Mouse (Mus musculus) adrenal gland, adult 8-10 months (tissue): ENCODE measurements around the gene Mrgprx1. TPM values are rescaled to one million over a fixed set of nuclear protein-coding genes. Genes with fewer than 3 reads are reported as not detected.

Source experiments
- DNase-seq: peaks from one replicate; pipeline ENCODE4 v3.0.0; 2022
- total RNA-seq, 4 experiments: library from RNA; stranded (reverse); gene quantifications; 2 replicates each; pipeline ENCODE4 v1.2.4; 2022

Gene Mrgprx1
- total RNA-seq: not detected

- no peak for DNase-seq
Observed at GRCm38 (mm10) chr7:48027497-48027896, at the start of gene Mrgprx1. Gene Mrgprx1 (minus strand): TSS chr7:48027597.

GRCm38 (mm10) chr7:48075521-48075920 is 48.1 kb upstream of the Mrgprx1 start:
- no peak for DNase-seq

- no peak for DNase-seq
Observed at GRCm38 (mm10) chr7:48046475-48047185, 19.2 kb upstream of the Mrgprx1 start.

DNA sequence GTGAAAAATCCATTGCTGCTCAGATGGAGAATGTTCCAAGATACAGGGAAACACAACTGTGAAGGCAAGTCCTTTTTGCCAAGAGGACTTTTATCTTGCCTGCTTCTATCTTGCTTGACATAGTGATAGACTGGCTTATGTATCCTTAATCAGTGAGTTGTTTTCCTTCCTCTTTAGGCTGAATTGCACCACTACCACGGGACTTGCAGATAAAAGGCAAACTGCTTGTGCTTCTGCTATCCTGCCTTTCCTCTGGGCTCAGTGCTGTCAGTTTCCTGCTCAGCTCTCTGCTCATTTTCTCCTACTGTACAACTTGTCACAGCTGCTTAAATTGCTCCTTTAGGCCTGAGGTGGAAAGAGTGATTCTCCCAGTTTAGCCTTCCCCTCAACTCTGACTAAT is 16.6 kb upstream of the Mrgprx1 start:
- no peak for DNase-seq

- DNase-seq: no peak
Observed at GRCm38 (mm10) chr7:48017874-48018273, 9.5 kb downstream of the Mrgprx1 start.

DNA sequence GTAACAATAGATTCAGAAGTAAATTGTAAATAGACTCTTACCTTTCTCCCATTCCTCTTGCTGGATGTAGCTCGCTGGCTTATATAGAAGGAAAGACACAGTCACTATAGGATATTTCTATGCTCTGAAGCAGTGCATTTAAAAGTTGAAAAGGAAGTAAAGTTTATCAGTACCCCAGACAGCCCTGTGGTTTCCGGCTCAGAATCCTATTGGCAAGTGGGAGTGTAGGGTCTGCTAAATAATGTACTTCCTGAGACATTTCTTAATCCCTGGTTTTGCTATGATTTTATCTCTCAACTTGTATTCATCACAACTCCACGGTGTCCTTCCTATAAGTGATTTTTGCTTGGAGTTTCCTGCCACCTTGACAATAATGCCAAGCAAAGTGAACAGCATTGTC is 31.7 kb downstream of the Mrgprx1 start:
- no peak for DNase-seq

GRCm38 (mm10) chr7:47986752-47987151 is 40.6 kb downstream of the Mrgprx1 start:
- no peak for DNase-seq

DNA sequence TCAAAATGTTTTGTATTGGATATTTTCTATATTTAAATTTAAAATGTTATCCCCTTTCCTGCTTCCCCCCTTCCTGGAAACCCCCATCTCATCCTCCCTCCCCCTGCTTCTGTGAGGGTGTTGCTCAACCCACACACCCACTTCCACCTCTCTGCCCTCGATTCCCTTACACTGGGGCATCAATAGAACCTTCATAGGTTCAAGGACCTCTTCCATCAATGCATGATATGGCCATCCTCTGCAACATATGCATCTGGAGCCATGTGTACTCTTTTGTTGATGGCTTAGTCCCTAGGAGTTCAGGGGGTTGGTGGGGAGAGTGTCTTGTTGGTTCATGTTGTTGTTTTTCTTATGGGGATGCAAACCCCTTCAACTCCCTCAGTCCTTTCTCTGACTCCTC is 45.4 kb downstream of the Mrgprx1 start, which contains the start of gene Mrgpra4:
TSS of gene Mrgpra4 (minus strand) at position 101 of the 400 bp plus-strand sequence.
- DNase-seq: no peak

Other genes starting within 250 kb of the Mrgprx1 start
- gene Mrgpra4, start 45.5 kb downstream of the Mrgprx1 start, total RNA-seq: not detected
- not detected for gene Mrgprb5, start 141.4 kb upstream of the Mrgprx1 start, total RNA-seq
- not detected for gene Mrgprb4, start 171.7 kb upstream of the Mrgprx1 start, total RNA-seq